Mouse (Mus musculus): ENCODE measurements around the gene Pdcd7.

Pdcd7 gene

GRCm38 (mm10) chr9:65399934-65400333, 54.0 kb downstream of the Pdcd7 start:
- DNase-seq, result no peak

GRCm38 (mm10) chr9:65404331-65405183, 58.7 kb downstream of the Pdcd7 start:
- no peak for DNase-seq

DNA sequence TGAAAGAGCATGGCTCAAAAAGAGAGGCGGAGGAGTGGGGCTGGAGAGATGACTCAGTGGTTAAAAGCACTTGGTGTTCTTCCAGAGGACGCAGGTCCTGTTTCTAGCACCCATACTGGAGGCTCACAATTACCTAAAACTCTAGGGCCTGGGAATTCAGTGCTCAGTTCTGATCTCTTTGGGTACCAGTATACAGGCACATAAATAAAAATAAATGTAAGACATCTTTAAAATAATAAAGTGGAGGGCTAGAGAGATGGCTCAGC, 59.2 kb downstream of the Pdcd7 start:
- DNase-seq, result no peak

DNA sequence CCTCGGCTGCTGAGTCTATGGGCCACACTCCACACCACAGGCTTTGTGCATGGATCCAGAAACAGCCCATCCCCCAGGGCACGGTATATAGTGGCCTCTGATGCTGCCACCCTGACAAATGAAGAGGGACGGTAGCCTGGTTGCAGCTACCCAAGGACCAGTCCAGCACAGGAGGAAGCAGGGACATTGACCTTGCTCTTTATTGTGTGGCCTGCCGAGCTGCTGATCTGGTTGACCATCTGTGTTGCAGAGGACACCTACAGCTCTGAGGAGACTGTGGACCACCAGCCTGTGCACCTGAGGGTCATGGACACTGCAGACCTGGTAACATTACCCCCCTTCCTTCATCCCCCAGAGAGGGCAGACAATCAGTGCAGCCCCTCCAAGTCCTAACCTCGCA, 61.4 kb downstream of the Pdcd7 start:
- no peak for DNase-seq

DNA sequence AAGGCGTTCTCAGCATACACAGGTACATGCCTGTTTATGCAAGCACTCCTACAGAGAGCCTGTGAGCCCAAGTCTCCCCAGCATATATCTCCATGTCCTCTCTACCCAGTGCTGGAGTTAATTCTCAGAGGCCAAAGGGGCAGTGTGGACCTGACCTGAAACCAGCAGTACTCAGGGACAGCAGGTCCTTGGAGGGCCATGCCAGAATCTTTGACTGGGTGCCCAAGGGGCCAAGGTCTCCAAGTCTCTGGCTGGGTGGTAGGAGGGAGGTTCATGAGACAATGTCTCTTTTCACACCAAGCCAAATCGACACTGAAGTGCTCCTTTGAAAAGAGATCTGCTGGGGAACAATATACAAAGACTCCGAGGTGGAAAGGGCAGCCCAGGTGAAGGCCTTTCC, 62.0 kb downstream of the Pdcd7 start:
- DNase-seq, result no peak

- no peak for DNase-seq
Observed at GRCm38 (mm10) chr9:65408871-65409295, 63.0 kb downstream of the Pdcd7 start.

All from thymus, postnatal 4 days (tissue).